Mouse (Mus musculus): Measurements from ENCODE around the gene Arhgap25. TPM values are rescaled to one million over a fixed set of nuclear protein-coding genes. Genes with fewer than 3 reads are reported as not detected.

Gene Arhgap25
- total and polyA plus RNA-seq, 3 experiments = 4.8 to 40.9 (median 22.8) TPM

DNA sequence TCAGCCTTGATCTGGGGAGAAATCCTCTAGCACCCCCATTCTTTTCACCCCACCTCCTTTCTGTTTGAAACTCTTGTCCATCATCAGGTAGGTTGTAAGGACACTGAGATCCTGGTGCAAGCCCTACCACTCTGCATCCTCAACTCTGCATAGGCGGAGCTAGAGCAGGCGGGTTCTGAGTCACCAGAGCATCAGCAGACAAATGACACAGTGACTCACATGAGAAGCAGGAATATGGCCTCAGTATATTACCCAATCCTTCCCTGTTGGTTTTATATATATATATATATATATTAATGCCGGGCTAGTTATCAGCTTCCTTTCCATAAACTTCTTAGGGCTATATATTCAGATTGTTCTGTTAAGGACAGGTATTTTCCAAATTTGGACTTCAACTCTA is 97.3 kb downstream of the Arhgap25 start:
- Histone ChIP-seq H3K4me1 (ENCODE audit: insufficient read depth, low read depth, low read length) (no peaks in the 10 kb centered on the region), H3K27me3 (ENCODE audit: insufficient read depth, low read length) (peaks cover 4% of the 10 kb centered on the region), H3K4me3 (ENCODE audit: low read depth, low read length) (no peak overlapping the region), H3K36me3 (replicated peaks) (no peaks in the 10 kb centered on the region), H3K9me3 (replicated peaks) (no peaks in the 10 kb centered on the region)
- no peak for TF ChIP-seq POLR2AphosphoS5 (IDR thresholded peaks at IDR 0.05; ENCODE audit: insufficient replicate concordance, low read depth, low read length)
- TF ChIP-seq GATA2 (IDR thresholded peaks at IDR 0.05; ENCODE audit: borderline replicate concordance, low read depth, low read length) = no peak
- TF ChIP-seq GATA1 (IDR thresholded peaks at IDR 0.05; ENCODE audit: borderline replicate concordance, low read length) = no peak
- no peak for TF ChIP-seq TAL1 (conservative IDR thresholded peaks at IDR 0.05; ENCODE audit: low read depth, low read length)
- no peak for DNase-seq (ENCODE audit: low spot score)
- ATAC-seq (ENCODE audit: extremely low read depth, insufficient number of reproducible peaks, low FRiP score, poor library complexity, severe bottlenecking) = no peak

- TF ChIP-seq GATA2 (IDR thresholded peaks at IDR 0.05; ENCODE audit: borderline replicate concordance, low read depth, low read length) = no peak
- no peak for TF ChIP-seq GATA1 (IDR thresholded peaks at IDR 0.05; ENCODE audit: borderline replicate concordance, low read length)
- no peak for TF ChIP-seq TAL1 (conservative IDR thresholded peaks at IDR 0.05; ENCODE audit: low read depth, low read length)
- TF ChIP-seq CTCF (IDR thresholded peaks at IDR 0.05; ENCODE audit: low read depth, low read length) = no peak
- no peak for TF ChIP-seq POLR2AphosphoS5 (IDR thresholded peaks at IDR 0.05; ENCODE audit: insufficient replicate concordance, low read depth, low read length)
- Histone ChIP-seq H3K27me3 (ENCODE audit: insufficient read depth, low read length) (peaks cover 22% of the 10 kb centered on the region), H3K4me1 (ENCODE audit: insufficient read depth, low read depth, low read length) (no peaks in the 10 kb centered on the region), H3K4me3 (ENCODE audit: low read depth, low read length) (no peak within 1 kb of the TSS), H3K36me3 (replicated peaks) (no peaks in the 10 kb centered on the region), H3K9me3 (replicated peaks) (no peaks in the 10 kb centered on the region)
- DNase-seq (ENCODE audit: low spot score) (no peak), ATAC-seq (ENCODE audit: extremely low read depth, insufficient number of reproducible peaks, low FRiP score, poor library complexity, severe bottlenecking) (no peak)
Observed at GRCm38 (mm10) chr6:87428487-87429044, 104.5 kb downstream of the Arhgap25 start, which contains the start of gene Bmp10. TSS of gene Bmp10 (plus strand) at chr6:87428994.

- H3K4me1 ChIP-seq (ENCODE audit: insufficient read depth, low read depth, low read length) = no peaks in the 10 kb centered on the region
- H3K9me3 ChIP-seq (replicated peaks) = no peaks in the 10 kb centered on the region
- peaks cover 26% of the 10 kb centered on the region for H3K27me3 ChIP-seq (ENCODE audit: insufficient read depth, low read length)
- ATAC-seq (ENCODE audit: extremely low read depth, insufficient number of reproducible peaks, low FRiP score, poor library complexity, severe bottlenecking) = no peak
- no peak for DNase-seq (ENCODE audit: low spot score)
- no peak for TF ChIP-seq TAL1 (conservative IDR thresholded peaks at IDR 0.05; ENCODE audit: low read depth, low read length)
- H3K4me3 ChIP-seq (ENCODE audit: low read depth, low read length) = no peak overlapping the region
- no peaks in the 10 kb centered on the region for H3K36me3 ChIP-seq (replicated peaks)
Observed at GRCm38 (mm10) chr6:87427616-87428015, 105.4 kb downstream of the Arhgap25 start.

DNA sequence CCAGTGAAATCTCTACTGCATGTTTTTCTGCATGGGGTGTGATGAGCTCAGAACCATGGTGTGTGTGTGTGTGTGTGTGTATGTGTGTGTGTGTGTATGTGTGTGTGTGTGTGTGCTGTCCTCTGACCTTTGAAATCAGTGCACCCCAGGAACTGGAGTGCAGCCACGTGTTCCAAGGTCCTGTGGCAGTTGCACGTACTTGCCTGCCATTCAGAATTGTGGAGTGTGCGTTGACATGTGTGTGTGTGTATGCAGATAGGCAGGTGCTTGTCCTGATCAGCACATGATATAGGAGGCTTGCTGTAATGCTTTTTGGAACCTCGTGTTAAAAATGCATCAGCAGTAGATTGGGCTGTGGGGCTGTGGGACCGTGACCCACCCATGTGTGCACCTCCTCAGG is 106.1 kb downstream of the Arhgap25 start:
- H3K4me1 ChIP-seq (ENCODE audit: insufficient read depth, low read depth, low read length) = no peaks in the 10 kb centered on the region
- H3K4me3 ChIP-seq (ENCODE audit: low read depth, low read length) = no peak overlapping the region
- no peak for DNase-seq (ENCODE audit: low spot score)
- TF ChIP-seq POLR2AphosphoS5 (IDR thresholded peaks at IDR 0.05; ENCODE audit: insufficient replicate concordance, low read depth, low read length) = no peak
- no peak for TF ChIP-seq GATA1 (IDR thresholded peaks at IDR 0.05; ENCODE audit: borderline replicate concordance, low read length)
- TF ChIP-seq TAL1 (conservative IDR thresholded peaks at IDR 0.05; ENCODE audit: low read depth, low read length) = no peak
- no peak for TF ChIP-seq CTCF (IDR thresholded peaks at IDR 0.05; ENCODE audit: low read depth, low read length)
- TF ChIP-seq GATA2 (IDR thresholded peaks at IDR 0.05; ENCODE audit: borderline replicate concordance, low read depth, low read length) = no peak
- H3K27me3 ChIP-seq (ENCODE audit: insufficient read depth, low read length) = peaks cover 32% of the 10 kb centered on the region
- no peaks in the 10 kb centered on the region for H3K9me3 ChIP-seq (replicated peaks)
- no peak for ATAC-seq (ENCODE audit: extremely low read depth, insufficient number of reproducible peaks, low FRiP score, poor library complexity, severe bottlenecking)
- no peaks in the 10 kb centered on the region for H3K36me3 ChIP-seq (replicated peaks)

GRCm38 (mm10) chr6:87424037-87424816 is 108.8 kb downstream of the Arhgap25 start:
- Histone ChIP-seq H3K27me3 (ENCODE audit: insufficient read depth, low read length) (peaks cover 30% of the 10 kb centered on the region), H3K9me3 (replicated peaks) (no peaks in the 10 kb centered on the region), H3K36me3 (replicated peaks) (no peaks in the 10 kb centered on the region), H3K4me3 (ENCODE audit: low read depth, low read length) (no peak overlapping the region), H3K4me1 (ENCODE audit: insufficient read depth, low read depth, low read length) (no peaks in the 10 kb centered on the region)
- DNase-seq (ENCODE audit: low spot score) (no peak), ATAC-seq (ENCODE audit: extremely low read depth, insufficient number of reproducible peaks, low FRiP score, poor library complexity, severe bottlenecking) (no peak)
- no peak for TF ChIP-seq POLR2AphosphoS5 (IDR thresholded peaks at IDR 0.05; ENCODE audit: insufficient replicate concordance, low read depth, low read length)

GRCm38 (mm10) chr6:87422304-87422703 is 110.8 kb downstream of the Arhgap25 start:
- Histone ChIP-seq H3K4me3 (ENCODE audit: low read depth, low read length) (no peak overlapping the region), H3K36me3 (replicated peaks) (no peaks in the 10 kb centered on the region), H3K4me1 (ENCODE audit: insufficient read depth, low read depth, low read length) (no peaks in the 10 kb centered on the region), H3K27me3 (ENCODE audit: insufficient read depth, low read length) (peaks cover 29% of the 10 kb centered on the region), H3K9me3 (replicated peaks) (no peaks in the 10 kb centered on the region)
- TF ChIP-seq GATA1 (IDR thresholded peaks at IDR 0.05; ENCODE audit: borderline replicate concordance, low read length) (no peak), GATA2 (IDR thresholded peaks at IDR 0.05; ENCODE audit: borderline replicate concordance, low read depth, low read length) (no peak), CTCF (IDR thresholded peaks at IDR 0.05; ENCODE audit: low read depth, low read length) (no peak), POLR2AphosphoS5 (IDR thresholded peaks at IDR 0.05; ENCODE audit: insufficient replicate concordance, low read depth, low read length) (no peak), TAL1 (conservative IDR thresholded peaks at IDR 0.05; ENCODE audit: low read depth, low read length) (no peak)
- no peak for DNase-seq (ENCODE audit: low spot score)
- no peak for ATAC-seq (ENCODE audit: extremely low read depth, insufficient number of reproducible peaks, low FRiP score, poor library complexity, severe bottlenecking)
